Mouse (Mus musculus) mouse embryonic stem cell (cell line): ENCODE data around the gene Slc30a9.

ENCODE experiments used
- in situ Hi-C, 2 experiments: fragments of 300-500 bp; cut with MboI; formaldehyde crosslinking; loops; 1 replicate in 1 of 2; 3 replicates in 1 of 2; pipeline ENCODE4 v1.14.3; 2019 to 2020; ENCODE audit warnings: low sequenced_read_pairs in 2 of 2, low pct_unique_long_range_greater_than_20kb in 1 of 2, mixed read lengths in 1 of 2; ENCODE audit not compliant: unreplicated experiment in 1 of 2

Slc30a9 gene

DNA sequence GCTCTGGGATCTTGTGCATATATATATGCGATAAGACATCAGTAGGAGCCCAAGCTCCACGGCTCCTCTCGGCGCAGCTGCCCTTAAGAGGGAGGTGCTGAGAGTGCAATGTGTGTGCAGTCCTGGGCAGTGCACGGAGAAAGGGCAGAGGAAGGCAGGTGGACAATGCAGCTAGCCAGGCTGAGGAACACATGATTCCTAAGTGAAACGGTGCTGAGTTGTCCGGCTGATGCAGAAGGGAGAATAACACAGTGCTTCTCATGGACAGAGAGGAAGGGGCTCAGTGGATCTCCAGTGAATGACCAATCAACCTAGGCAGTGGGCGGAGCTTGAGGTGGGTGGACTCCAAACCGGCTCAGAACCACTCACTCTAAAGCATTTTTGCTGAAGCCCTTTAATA, 94.9 kb downstream of the Slc30a9 start:
- in situ Hi-C loops: no loop called here

GRCm38 (mm10) chr5:67404380-67404779, 97.6 kb downstream of the Slc30a9 start:
- in situ Hi-C loops: no loop called here

- in situ Hi-C loops: no loop called here
These were observed 98.2 kb downstream of the Slc30a9 start for GRCm38 (mm10) chr5:67404919-67405318.
